Mouse (Mus musculus) spleen, adult 2 months (tissue): ENCODE measurements around the gene S100a4.

Experiments used
- CTCF ChIP-seq: fragments of 200-500 bp; IDR thresholded peaks from 2 replicates; pipeline ENCODE4 v1.5.1; 2011; ENCODE audit warnings: mild to moderate bottlenecking, inconsistent platforms; ENCODE audit not compliant: insufficient read depth, insufficient read length, insufficient replicate concordance; ENCODE audit errors: extremely low read depth
- POLR2A ChIP-seq: fragments of 200-500 bp; IDR thresholded peaks from 2 replicates; pipeline ENCODE4 v1.6.1; 2011; ENCODE audit warnings: low read depth, low read length, inconsistent platforms

GRCm38 (mm10) chr3:90648981-90649380, 45.4 kb downstream of the S100a4 start:
- TF ChIP-seq POLR2A (no peak), CTCF (no peak)
